Mouse (Mus musculus) CD4-positive, CD25-positive, alpha-beta regulatory T cell, adult 4 months (primary cell): ENCODE data around the gene Olfr600. TPM values are rescaled to one million over a fixed set of nuclear protein-coding genes. Genes with fewer than 3 reads are reported as not detected.
"Not testable (repeated sequence)": the region's sequence is repeated elsewhere in the genome, so short reads cannot be mapped to it uniquely, and the experiment has no call there.

Source experiments
- ATAC-seq: one replicate; pipeline ENCODE4 v1.8.0; 2017
- polyA plus RNA-seq, 2 experiments: library from polyadenylated mRNA; unstranded; fragments of 100-300 nt; shearing (Covaris generic); gene quantifications; one replicate each; pipeline ENCODE4 v1.2.1; 2017

Olfr600 gene
- polyA plus RNA-seq: not detected

- no peak for ATAC-seq
These were observed at the start of gene Olfr600 for GRCm38 (mm10) chr7:103349569-103349968. Gene Olfr600, minus strand, starts transcription at chr7:103349669.

DNA sequence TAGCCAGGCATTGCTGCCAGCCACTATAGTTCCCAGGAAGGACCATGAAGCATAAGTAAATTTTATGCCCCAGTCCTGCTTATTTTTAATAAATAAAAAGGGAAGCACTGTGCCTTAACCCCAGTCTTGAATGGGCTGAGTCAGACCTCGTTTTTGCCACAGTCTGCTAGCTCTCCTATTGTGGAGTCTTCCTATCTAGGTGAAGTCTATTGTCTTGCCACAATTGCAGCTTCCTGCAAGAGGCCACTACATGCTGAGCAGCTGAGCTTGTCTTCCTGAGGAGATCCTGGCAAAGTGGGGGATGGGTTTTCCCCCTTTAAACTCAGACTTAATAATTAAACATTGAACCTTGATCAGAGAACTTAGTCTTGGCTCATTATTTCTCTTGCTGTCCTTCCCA lies 49.5 kb upstream of the Olfr600 start:
- ATAC-seq: no peak

GRCm38 (mm10) chr7:103397758-103398157 lies 48.3 kb upstream of the Olfr600 start:
- ATAC-seq: no peak

DNA sequence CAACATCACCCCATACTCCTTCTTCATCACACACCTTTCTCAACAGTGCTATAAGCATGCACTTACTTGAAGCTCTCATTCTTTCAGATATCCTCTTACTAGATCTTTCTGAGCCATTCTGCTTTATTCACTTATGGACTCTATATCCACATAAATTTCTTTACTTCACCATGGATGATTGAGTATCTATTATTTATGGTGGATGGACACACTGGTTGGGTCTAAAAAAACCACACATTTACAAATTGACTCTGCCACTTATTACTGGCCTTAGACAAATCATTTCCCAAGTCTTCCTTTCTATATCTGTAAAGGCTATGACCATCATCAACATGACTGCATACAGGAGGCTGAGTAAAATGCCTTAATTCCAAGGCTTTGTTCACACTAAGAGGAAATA lies 36.6 kb upstream of the Olfr600 start, which contains the start of gene Olfr603:
Gene Olfr603 (minus strand): TSS at position 101 of the 400 bp plus-strand sequence.
- no peak for ATAC-seq

DNA sequence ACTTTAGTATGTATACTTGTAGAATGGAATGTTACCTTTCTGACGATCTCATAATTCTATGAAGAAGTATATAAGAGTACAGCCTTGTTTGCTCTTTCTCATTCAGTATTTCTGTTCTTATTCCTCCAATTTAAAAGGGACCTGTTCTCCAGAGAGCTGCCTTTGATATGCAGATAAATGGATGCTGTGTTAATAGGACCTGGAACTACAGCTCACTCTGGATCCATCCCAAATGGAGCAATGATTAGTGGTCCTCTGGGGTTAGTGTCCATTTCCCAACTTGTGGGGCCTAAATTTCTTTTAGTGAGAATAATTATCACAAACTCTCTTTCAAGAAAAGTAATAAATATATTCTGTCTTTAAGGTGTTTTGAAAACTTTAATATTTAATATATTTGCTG lies 13.1 kb upstream of the Olfr600 start, which contains the start of gene Olfr601:
Gene Olfr601 (minus strand): TSS at position 101 of the 400 bp plus-strand sequence.
- ATAC-seq: no peak

DNA sequence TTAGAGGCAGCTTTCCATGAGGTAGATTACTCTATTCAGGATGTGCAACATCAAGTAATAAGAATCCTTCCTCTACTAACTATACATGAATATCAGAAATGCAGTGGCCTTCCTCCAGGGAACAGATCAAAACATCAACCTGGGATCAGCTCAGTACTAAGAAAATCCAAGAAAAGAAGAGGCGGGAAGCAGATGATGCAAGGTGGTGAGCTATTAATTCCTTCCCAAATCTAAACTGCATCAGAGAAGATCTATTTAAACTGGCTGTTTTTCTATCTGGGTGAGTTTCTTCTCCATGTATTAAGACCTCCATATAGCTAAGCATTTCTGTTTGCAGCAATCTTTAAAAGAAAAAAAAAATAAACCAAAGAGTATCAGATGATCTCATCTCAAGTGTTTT lies 13.9 kb downstream of the Olfr600 start, which contains the start of gene Olfr599:
Gene Olfr599 (plus strand): TSS at position 301 of the 400 bp plus-strand sequence.
- no peak for ATAC-seq

GRCm38 (mm10) chr7:103323268-103323667 lies 26.2 kb downstream of the Olfr600 start, which contains the start of gene Olfr598:
Gene Olfr598, plus strand, starts transcription at chr7:103323568.
- no peak for ATAC-seq

GRCm38 (mm10) chr7:103316015-103316414 lies 33.5 kb downstream of the Olfr600 start, which contains the start of gene Olfr597:
Gene Olfr597, plus strand, starts transcription at chr7:103316315.
- not testable (repeated sequence) for ATAC-seq

DNA sequence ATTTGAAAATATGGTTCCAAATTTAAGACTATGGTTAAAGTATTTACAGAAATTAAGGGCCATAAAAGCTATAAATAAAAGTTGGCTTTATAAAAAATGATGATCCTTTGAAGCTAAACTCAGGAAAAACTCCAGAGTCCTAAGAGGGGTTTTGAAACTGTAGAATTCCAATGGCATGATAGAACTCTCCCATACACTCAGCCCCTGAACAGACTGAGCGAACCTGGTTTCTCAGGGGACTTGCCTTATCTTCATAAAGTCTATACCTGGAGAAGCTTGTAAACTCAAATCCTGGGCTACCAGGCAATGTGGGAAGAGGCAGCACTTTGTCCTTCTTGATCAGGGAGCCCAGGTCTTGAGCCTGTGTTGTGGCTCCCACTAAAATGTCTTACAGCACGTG lies 44.1 kb downstream of the Olfr600 start, which contains the start of gene Olfr596:
Gene Olfr596 (plus strand): TSS at position 301 of the 400 bp plus-strand sequence.
- ATAC-seq: not testable (repeated sequence)

Other genes with a start within 250 kb of the Olfr600 start
- gene Olfr586, start 224.0 kb downstream of the Olfr600 start, polyA plus RNA-seq: not detected
- not detected for gene Olfr588-ps1, start 208.8 kb downstream of the Olfr600 start, polyA plus RNA-seq
- not detected for gene Olfr589, start 193.3 kb downstream of the Olfr600 start, polyA plus RNA-seq
- gene Olfr591, start 171.3 kb downstream of the Olfr600 start, polyA plus RNA-seq: not detected
- gene Olfr592, start 164.9 kb downstream of the Olfr600 start, polyA plus RNA-seq: not detected
- not detected for gene Olfr593, start 137.8 kb downstream of the Olfr600 start, polyA plus RNA-seq
- gene Olfr594, start 132.7 kb downstream of the Olfr600 start, polyA plus RNA-seq: not detected
- not detected for gene Usp17ld, start 97.2 kb downstream of the Olfr600 start, polyA plus RNA-seq
- not detected for gene Olfr596, start 44.0 kb downstream of the Olfr600 start, polyA plus RNA-seq
- not detected for gene Olfr597, start 33.4 kb downstream of the Olfr600 start, polyA plus RNA-seq
- not detected for gene Olfr598, start 26.1 kb downstream of the Olfr600 start, polyA plus RNA-seq
- not detected for gene Olfr599, start 13.8 kb downstream of the Olfr600 start, polyA plus RNA-seq
- gene Olfr601, start 13.0 kb upstream of the Olfr600 start, polyA plus RNA-seq: under 1 TPM in 1 of 2 experiments, not detected in 1; 0.19 TPM
- under 1 TPM in 1 of 2 experiments, not detected in 1; 0.67 TPM for gene Olfr603, start 36.5 kb upstream of the Olfr600 start, polyA plus RNA-seq
- not detected for gene Usp17lc, start 65.4 kb upstream of the Olfr600 start, polyA plus RNA-seq
- gene Olfr605, start 95.8 kb upstream of the Olfr600 start, polyA plus RNA-seq: not detected
- gene Olfr606, start 99.4 kb upstream of the Olfr600 start, polyA plus RNA-seq: not detected
- gene Olfr607, start 114.5 kb upstream of the Olfr600 start, polyA plus RNA-seq: under 1 TPM in 1 of 2 experiments, not detected in 1; 0.12 TPM
- not detected for gene Olfr608, start 120.2 kb upstream of the Olfr600 start, polyA plus RNA-seq
- not detected for gene Olfr609, start 148.4 kb upstream of the Olfr600 start, polyA plus RNA-seq
- not detected for gene Olfr610, start 162.5 kb upstream of the Olfr600 start, polyA plus RNA-seq
- not detected for gene Olfr611, start 171.2 kb upstream of the Olfr600 start, polyA plus RNA-seq
- not detected for gene Olfr612, start 193.0 kb upstream of the Olfr600 start, polyA plus RNA-seq
- gene Olfr613, start 198.4 kb upstream of the Olfr600 start, polyA plus RNA-seq: not detected
- gene Olfr615, start 206.4 kb upstream of the Olfr600 start, polyA plus RNA-seq: not detected
- not detected for gene Olfr616, start 219.5 kb upstream of the Olfr600 start, polyA plus RNA-seq
- not detected for gene Olfr617, start 223.4 kb upstream of the Olfr600 start, polyA plus RNA-seq
- not detected for gene Olfr618, start 240.4 kb upstream of the Olfr600 start, polyA plus RNA-seq